Mouse (Mus musculus) forebrain, embryonic 10.5 days (tissue): ENCODE results near the gene Fbxl13. TPM values are rescaled to one million over a fixed set of nuclear protein-coding genes. Genes with fewer than 3 reads are reported as not detected.
"Not testable (repeated sequence)": the region's sequence is repeated elsewhere in the genome, so short reads cannot be mapped to it uniquely, and the experiment has no call there.

ENCODE experiments used
- DNase-seq: peaks from one replicate; pipeline ENCODE4 v3.0.0-alpha.2; 2017; ENCODE audit warnings: low spot score; ENCODE audit errors: extremely low spot score
- H3K27ac ChIP-seq: fragments of 300-500 bp; sonication (generic); 2 replicates; pipeline ENCODE4 v1.5.1; 2016; ENCODE audit warnings: mild to moderate bottlenecking
- H3K27me3 ChIP-seq: fragments of 300-500 bp; sonication (generic); 2 replicates; pipeline ENCODE4 v1.6.1; 2016; ENCODE audit warnings: mild to moderate bottlenecking; ENCODE audit not compliant: poor library complexity, severe bottlenecking
- H3K36me3 ChIP-seq: fragments of 300-500 bp; sonication (generic); replicated peaks from 2 replicates; pipeline ENCODE4 v1.6.1; 2016; ENCODE audit warnings: mild to moderate bottlenecking, moderate library complexity
- H3K4me1 ChIP-seq: fragments of 300-500 bp; sonication (generic); 2 replicates; pipeline ENCODE4 v1.6.1; 2016
- H3K4me3 ChIP-seq: fragments of 300-500 bp; sonication (generic); 2 replicates; pipeline ENCODE4 v1.5.1; 2016; ENCODE audit warnings: mild to moderate bottlenecking, moderate library complexity
- H3K9me3 ChIP-seq: fragments of 300-500 bp; sonication (generic); 2 replicates; pipeline ENCODE4 v1.6.1; 2016; ENCODE audit warnings: mild to moderate bottlenecking, moderate library complexity
- WGBS: fragments of 180-500 bp; shearing (Covaris S2); methylation state at CpG from one replicate; pipeline ENCODE4 v1.1.7; 2016; 5-methylcytosine and 5-hydroxymethylcytosine counted together
- polyA plus RNA-seq: library from polyadenylated mRNA; unstranded; fragments of >200 nt; fragmentation: Nextera tagmentation; extraction: Ambion mirVana; gene quantifications from 2 replicates; pipeline ENCODE4 v1.2.1, GENCODE M21; 2016

The Fbxl13 gene
- polyA plus RNA-seq, 1 experiment from 2014 or later = 0.12 TPM

DNA sequence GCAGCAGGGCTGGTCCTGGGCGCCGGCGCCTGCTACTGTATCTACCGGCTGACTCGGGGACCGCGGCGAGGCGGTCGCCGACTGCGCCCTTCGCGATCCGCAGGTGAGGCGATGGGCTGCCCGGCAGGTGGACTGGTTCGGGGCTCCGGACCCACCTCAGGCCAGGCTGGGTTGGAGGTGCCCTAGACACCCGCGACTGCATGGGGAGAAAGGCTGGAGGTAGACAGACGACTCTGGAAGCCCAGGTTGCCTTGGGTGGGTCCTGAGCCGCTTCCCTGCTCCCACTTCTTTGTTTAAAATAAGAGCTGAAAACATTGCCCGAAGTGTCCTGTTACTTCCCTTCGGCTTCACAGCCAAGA is 678 bp upstream of the Fbxl13 start:
- WGBS = under 1% methylated on average over 25 of the region's 25 CpGs
- no peaks in the 10 kb centered on the region for H3K9me3 ChIP-seq
- peaks cover 23% of the 10 kb centered on the region for H3K4me1 ChIP-seq
- peak overlapping the region; percentile 94 for H3K27ac ChIP-seq
- peak overlapping the region; percentile 88 for H3K4me3 ChIP-seq
- peaks cover 20% of the 10 kb centered on the region for H3K27me3 ChIP-seq
- no peak for DNase-seq
- H3K36me3 ChIP-seq = peaks cover 33% of the 10 kb centered on the region

DNA sequence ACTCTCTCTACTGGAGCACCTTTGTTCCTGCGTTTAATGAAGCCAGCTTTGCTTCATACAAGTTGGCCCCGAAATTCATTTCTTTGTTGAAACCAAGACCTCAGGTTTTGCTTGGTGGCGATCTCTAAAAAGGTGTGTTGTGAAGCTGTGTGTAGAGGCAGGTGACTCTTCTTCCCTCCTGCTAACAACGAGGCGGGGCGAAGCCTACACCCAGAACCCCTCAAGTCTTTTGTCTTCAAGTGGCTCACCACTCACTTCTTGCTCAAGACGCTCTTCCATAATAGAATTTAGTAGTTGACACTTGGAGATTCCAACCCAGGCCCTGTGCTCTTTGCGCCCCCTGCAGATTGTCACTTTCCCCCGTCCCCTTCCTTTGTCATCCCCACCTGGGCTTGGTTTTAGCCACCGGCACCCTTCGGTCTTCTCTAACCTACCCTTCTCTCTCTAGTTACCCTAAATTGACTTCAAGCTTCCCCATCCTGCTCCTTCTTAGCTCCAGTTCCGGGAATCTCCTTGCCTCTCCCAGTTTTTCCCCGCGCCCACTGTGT is 469 bp downstream of the Fbxl13 start:
- Histone ChIP-seq H3K4me1 (peaks cover 23% of the 10 kb centered on the region), H3K9me3 (no peaks in the 10 kb centered on the region), H3K4me3 (peak overlapping the region; percentile 88), H3K36me3 (peaks cover 22% of the 10 kb centered on the region), H3K27me3 (peaks cover 20% of the 10 kb centered on the region), H3K27ac (peak overlapping the region; percentile 94)
- no peak for DNase-seq
- WGBS = 10% methylated on average over 14 of the region's 14 CpGs

DNA sequence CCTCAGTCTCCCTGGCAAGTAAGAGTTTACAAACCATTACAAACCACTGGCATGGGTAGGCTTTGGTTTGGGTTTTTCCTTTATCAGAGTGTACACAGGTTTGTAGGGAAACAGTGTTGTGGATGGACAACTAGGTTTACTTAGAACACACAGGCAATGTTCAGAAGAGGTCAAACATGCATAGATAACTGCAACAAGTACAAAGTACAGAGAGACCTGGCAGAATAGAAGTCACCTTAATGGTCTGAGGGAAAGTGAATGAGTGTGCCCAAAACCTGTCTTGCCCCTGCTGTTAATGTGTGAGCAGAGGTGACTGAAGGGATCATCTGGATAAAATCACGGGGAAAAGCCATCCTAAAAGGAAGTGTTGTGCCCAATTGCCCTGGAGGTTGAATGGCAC is 1.8 kb downstream of the Fbxl13 start:
- H3K4me1 ChIP-seq = peaks cover 23% of the 10 kb centered on the region
- no peak overlapping the region for H3K27ac ChIP-seq
- DNase-seq = no peak
- H3K27me3 ChIP-seq = peaks cover 20% of the 10 kb centered on the region
- H3K4me3 ChIP-seq = no peak overlapping the region
- H3K36me3 ChIP-seq = peaks cover 8% of the 10 kb centered on the region
- no peaks in the 10 kb centered on the region for H3K9me3 ChIP-seq
- 32% methylated on average over 1 of the region's 1 CpGs for WGBS

DNA sequence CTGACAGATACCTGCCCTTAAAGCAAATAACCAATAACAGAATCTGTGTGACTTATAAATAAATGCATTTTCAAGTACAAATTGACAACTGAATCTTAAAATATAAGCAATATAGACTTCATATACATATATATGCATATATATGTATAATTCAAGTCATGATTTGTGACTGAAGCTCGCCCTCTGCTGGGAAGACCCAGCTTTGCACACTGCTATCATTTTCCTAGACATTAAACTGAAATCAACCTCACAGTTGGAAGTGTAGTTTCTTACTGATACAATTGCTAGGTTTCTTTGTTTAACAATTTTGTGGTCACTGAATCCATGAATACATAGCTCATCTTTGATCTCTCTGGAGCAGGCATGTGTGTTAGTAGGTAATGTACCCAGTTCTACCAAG is 4.5 kb downstream of the Fbxl13 start:
- no peak for DNase-seq
- H3K36me3 ChIP-seq = no peaks in the 10 kb centered on the region
- WGBS = 0% methylated on average over 1 of the region's 1 CpGs
- H3K27ac ChIP-seq = no peak overlapping the region
- H3K4me3 ChIP-seq = no peak overlapping the region
- H3K4me1 ChIP-seq = peaks cover 10% of the 10 kb centered on the region
- no peaks in the 10 kb centered on the region for H3K9me3 ChIP-seq
- H3K27me3 ChIP-seq = peaks cover 20% of the 10 kb centered on the region

DNA sequence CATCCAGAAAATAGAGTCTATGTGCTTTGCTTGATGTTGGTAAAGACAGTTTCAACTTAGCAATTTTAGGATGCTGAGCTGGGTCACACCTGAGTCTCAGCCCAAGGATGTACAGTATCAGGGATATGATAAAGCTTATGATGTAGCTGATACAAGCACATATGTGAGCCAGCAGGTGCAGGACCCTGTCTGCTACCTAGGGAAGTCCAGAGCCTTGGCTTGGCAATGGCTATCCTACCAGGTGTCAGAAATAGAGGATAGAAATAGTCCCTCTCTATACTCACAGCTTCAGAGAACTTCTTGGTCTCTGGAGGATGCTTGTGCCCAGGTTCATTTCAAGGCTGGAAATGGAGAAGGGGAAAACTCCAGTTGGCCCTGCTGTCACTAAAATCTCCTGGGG is 19.5 kb downstream of the Fbxl13 start:
- no peak for DNase-seq
- Histone ChIP-seq H3K4me1 (no peaks in the 10 kb centered on the region), H3K36me3 (no peaks in the 10 kb centered on the region), H3K27me3 (no peaks in the 10 kb centered on the region), H3K4me3 (no peak overlapping the region), H3K27ac (no peak overlapping the region), H3K9me3 (0 out of 2 replicates have a peak, but pooled peaks cover 3% of the 10 kb centered on the region)

DNA sequence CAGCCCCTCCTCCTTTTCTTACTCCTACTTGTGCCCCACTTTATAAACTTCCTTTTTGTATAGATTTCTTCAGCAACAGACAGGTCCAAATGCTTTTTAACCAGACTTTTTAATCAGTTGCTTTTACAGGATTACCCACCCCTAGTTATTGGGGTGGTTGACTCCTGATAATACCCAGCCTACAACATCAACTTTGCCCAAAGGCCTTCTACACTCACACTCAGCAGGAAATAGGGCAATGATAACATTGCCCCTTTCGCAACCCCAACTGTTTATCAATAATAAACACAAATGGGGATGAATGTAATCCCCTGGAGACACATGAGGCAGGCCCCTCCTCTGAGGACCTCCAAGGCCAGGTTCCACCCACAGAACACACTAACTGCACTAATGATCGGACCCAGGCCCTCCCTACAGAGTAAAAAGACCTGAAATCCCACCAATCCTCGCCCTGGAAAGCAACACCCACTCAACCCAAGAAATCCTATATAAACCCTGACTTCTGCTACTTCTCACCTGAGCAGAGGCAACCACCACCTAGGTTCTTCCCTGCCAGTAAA is 28.9 kb downstream of the Fbxl13 start:
- WGBS = 85% methylated on average over 3 of the region's 3 CpGs
- DNase-seq = no peak
- no peaks in the 10 kb centered on the region for H3K27me3 ChIP-seq
- no peak overlapping the region for H3K4me3 ChIP-seq
- H3K36me3 ChIP-seq = no peaks in the 10 kb centered on the region
- H3K27ac ChIP-seq = no peak overlapping the region
- no peaks in the 10 kb centered on the region for H3K4me1 ChIP-seq
- no peaks in the 10 kb centered on the region for H3K9me3 ChIP-seq

DNA sequence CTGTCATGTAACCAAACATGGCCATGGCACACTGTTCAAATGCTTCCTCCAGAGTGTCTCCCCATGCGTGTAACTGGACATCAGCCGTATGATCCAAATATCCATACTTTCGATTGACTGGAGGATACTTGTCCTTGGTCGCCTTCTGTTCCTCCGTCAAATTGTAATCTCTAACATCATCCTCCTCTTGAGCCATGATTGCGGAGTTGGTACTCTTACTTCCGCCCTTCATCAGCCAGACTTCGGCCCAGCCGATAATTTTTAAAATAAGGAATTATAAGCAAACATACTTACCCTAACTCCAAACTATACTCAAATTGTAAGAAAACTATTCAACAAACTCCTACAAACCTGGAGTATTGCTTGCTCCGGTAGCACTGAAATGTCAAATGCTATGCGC is 31.1 kb downstream of the Fbxl13 start:
- H3K4me3 ChIP-seq, H3K9me3 ChIP-seq, H3K27ac ChIP-seq, DNase-seq, H3K4me1 ChIP-seq, H3K36me3 ChIP-seq, H3K27me3 ChIP-seq: not testable (repeated sequence)
- 94% methylated on average over 11 of the region's 11 CpGs for WGBS

DNA sequence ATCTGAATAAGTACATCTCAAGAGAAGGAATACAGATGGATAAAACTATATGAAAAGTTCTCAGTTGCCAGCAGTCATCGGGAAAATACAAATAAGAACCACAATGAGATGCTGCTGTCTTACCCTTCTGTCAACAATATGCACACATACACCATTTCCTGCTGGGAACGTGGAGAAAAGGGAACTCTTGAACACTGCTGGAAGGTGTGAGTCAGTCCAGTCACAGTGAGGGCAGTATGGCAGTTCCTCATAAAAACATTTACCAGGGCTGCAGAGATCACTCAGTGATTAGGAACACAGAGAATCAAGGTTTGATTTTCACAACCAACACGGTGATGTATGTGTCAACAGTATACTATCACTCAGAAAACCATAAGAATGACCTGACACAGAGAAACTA is 34.4 kb downstream of the Fbxl13 start:
- H3K27ac ChIP-seq = no peak overlapping the region
- no peaks in the 10 kb centered on the region for H3K27me3 ChIP-seq
- no peak overlapping the region for H3K4me3 ChIP-seq
- 83% methylated on average over 3 of the region's 3 CpGs for WGBS
- H3K36me3 ChIP-seq = no peaks in the 10 kb centered on the region
- no peak for DNase-seq
- H3K9me3 ChIP-seq = no peaks in the 10 kb centered on the region
- no peaks in the 10 kb centered on the region for H3K4me1 ChIP-seq

DNA sequence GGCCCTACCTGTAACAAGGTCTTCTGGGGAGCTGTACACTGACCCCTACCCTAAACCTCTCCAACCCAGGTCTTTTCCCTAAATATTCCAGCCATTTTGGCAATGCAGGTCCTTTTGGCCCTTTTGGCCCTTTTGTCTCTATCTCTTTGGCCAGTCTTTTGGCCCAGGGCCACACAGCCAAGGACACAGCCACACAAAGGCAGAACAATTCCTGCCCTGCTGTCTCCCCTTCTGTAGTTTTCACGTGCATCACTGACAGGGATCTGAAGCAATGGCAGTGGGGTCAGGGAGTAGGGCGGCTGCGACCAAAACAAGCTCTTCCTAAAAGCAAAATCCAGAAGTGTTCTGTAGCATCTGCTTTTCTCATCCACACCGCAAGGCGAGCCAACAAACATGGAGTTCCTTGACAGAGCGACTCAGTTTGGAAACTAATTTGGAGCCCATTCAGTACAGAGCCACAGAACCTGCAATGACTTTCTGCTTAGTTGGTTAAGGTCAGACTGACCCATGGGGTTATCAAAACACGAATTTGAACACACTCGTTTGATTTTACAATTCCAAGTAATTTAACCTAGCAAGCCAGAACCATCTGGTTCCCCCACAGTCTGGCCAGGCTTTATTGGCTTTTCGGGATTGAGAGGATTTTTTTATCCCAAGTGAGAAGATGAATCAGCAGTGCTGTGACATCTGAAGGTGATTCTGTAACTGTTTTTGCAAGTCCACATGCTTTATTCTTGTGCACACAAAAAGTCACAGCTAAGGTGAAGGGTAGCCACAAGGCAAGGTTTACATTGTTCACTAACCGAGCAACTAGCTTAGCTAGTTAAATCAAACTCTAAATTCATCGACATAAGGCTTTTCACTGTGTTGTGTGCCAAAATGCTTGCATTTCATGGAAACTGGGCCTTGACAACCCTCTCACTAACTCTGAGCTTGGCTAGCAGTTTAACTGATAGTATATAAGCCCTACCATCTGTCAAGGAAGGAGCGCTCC is 36.8 kb downstream of the Fbxl13 start:
- 75% methylated on average over 12 of the region's 12 CpGs for WGBS
- Histone ChIP-seq H3K36me3 (no peaks in the 10 kb centered on the region), H3K4me1 (no peaks in the 10 kb centered on the region), H3K27me3 (no peaks in the 10 kb centered on the region), H3K27ac (no peak overlapping the region), H3K9me3 (no peaks in the 10 kb centered on the region), H3K4me3 (no peak overlapping the region)
- DNase-seq = no peak

DNA sequence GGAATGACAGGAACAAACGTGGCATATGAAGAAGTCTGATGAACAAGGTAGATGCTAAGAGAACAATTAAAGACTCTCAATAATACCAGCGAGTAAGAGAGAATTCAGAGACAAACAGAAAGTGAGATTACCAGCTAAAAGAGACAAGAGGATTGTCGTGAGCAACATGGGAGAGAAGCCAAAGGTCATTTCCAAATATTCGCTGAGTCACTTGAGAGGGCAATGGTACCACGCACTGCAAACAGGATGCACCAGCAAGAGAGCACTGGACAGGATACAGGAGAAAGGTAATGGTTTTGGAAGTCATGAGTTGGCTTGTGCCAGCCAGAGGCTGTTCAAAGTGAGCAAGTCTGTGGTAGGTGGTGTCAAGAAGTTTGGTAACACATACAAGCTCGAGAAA is 39.5 kb downstream of the Fbxl13 start:
- H3K4me3 ChIP-seq = no peak overlapping the region
- no peak overlapping the region for H3K27ac ChIP-seq
- DNase-seq = no peak
- WGBS = 82% methylated on average over 6 of the region's 6 CpGs
- no peaks in the 10 kb centered on the region for H3K27me3 ChIP-seq
- H3K36me3 ChIP-seq = no peaks in the 10 kb centered on the region
- H3K9me3 ChIP-seq = no peaks in the 10 kb centered on the region
- no peaks in the 10 kb centered on the region for H3K4me1 ChIP-seq

DNA sequence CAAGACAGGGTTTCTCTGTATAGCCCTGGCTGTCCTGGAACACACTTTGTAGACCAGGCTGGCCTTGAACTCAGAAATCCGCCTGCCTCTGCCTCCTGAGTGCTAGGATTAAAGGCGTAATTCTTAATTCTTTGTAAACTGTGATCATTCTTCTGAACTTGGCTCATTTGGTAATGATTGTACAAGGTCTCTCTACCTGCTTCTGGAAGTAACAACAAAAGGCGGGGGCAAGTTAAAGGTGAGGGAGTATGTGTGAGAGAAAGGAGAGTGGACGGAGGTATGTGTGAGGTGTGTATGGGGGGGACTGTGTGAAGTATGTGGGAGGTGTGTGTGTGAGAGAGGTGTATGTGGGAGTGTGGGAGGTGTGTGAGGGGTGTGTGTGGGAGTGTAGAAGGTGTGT is 45.5 kb downstream of the Fbxl13 start:
- Histone ChIP-seq H3K36me3 (no peaks in the 10 kb centered on the region), H3K9me3 (no peaks in the 10 kb centered on the region), H3K27me3 (no peaks in the 10 kb centered on the region), H3K27ac (no peak overlapping the region), H3K4me3 (no peak overlapping the region), H3K4me1 (no peaks in the 10 kb centered on the region)
- no peak for DNase-seq
- 90% methylated on average over 4 of the region's 4 CpGs for WGBS

DNA sequence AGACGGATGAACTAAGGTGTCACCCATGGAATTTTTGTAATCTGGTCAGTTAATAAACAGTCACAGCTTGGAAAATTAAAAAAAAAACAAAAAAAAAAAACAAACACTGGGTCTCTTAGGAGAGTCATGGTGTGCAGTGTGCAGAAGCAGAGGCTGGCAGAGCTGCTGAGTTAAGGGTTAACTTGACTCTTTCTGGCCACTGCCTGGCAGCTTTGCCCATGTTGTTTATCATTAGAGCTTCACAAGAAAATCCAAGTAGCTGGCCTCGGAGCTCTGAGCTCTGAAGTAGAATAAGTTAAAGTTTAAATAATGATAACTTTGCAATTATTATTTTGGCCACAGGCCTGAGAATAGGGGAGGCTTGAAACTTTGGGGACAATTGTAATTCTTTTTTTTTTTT is 45.9 kb downstream of the Fbxl13 start:
- not testable (repeated sequence) for DNase-seq, H3K27ac ChIP-seq, H3K36me3 ChIP-seq, H3K4me1 ChIP-seq, H3K9me3 ChIP-seq, H3K4me3 ChIP-seq, H3K27me3 ChIP-seq
- 88% methylated on average over 2 of the region's 2 CpGs for WGBS

DNA sequence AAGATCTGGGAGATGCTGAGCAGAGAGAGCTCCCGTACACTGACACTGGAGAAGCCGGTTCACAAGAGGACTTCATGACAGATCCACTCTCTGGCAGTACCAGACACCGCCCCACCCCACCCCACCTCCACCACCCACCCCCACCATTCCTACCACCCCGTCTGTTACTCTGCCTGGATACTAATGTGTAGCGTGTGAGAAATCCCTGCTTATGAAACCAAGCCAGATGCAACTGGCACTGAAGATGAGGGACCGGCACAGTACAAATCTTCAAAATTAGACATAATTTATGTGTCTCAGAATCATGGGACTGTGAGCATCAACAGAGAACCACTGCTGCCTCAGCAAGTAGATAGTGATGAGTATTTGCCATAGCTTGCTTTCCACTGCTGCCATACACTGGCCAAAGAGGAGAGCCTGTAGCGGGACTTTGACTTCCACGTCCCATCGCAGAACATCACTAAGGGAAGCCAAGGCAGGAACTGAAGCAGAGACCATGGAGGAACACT is 52.2 kb downstream of the Fbxl13 start:
- 94% methylated on average over 9 of the region's 9 CpGs for WGBS
- no peak for DNase-seq
- Histone ChIP-seq H3K4me3 (no peak overlapping the region), H3K9me3 (no peaks in the 10 kb centered on the region), H3K36me3 (no peaks in the 10 kb centered on the region), H3K27me3 (no peaks in the 10 kb centered on the region), H3K27ac (no peak overlapping the region), H3K4me1 (no peaks in the 10 kb centered on the region)
